Mouse (Mus musculus) spleen, postnatal 14 days (tissue): ENCODE results near the gene Reep1.

Source experiments
- DNase-seq, 2 experiments: peaks; one replicate each; pipeline ENCODE4 v3.0.0; 2021 to 2022; ENCODE audit warnings: low spot score in 2 of 2

Reep1 gene

DNA sequence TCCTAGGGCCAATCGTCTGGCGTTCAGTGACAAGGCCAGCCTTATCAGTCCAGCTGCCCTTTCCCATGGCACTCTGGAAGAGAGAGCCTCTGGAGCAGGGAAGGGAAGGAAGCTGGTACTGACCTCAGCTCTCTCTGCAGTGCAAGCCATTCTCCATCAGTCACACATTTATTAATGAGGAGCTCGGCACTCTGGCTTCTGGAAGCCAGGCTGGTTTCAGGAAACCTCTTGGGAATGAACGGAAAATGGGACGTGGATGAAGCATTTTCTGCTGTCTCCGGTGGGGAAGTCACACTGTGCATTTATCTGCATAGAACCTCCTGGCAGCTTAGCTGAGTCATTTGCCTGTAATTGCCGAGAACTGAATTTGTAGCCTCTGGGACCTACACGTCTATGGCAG, 29.8 kb downstream of the Reep1 start:
- no peak for DNase-seq

DNA sequence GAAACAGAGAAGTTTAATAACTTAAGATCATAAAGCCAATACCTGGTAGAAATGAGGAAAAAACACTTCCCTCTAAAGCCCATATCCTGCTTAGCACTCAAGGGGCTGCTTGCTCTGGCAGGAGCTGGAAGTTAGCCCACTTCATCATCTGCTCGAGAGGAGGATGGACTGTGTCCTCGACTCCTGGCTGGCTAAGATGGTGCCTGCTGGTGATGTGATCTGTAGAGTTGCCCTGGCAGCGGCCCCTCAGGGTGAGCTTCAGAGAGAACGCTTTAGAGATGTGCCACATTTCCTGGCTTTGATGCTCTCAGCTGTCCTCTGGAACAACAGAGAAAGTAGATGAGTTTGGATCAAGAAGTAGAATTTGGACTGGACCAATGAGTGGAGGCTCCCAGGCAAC, 31.2 kb downstream of the Reep1 start:
- DNase-seq, result no peak

DNA sequence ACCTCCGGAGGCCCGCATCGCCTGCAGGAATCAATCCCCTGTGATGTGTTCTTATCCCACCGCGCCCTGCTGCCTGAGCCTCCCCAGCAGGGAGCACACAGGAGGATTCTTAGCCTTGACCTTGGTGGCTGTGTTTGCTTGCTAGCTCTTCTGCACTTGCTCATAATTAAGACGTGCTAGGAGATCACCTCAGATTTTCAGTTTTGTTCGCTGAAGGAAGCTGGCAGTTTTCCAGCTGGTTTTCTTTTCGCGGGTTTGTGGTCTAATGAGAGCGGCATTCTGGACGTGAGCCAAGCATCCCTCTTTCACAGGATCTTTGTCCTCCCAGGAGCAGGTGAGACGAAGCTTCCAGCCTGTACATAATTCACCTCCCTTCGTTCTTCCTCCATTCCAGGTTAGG, 33.6 kb downstream of the Reep1 start:
- DNase-seq, result no peak

DNA sequence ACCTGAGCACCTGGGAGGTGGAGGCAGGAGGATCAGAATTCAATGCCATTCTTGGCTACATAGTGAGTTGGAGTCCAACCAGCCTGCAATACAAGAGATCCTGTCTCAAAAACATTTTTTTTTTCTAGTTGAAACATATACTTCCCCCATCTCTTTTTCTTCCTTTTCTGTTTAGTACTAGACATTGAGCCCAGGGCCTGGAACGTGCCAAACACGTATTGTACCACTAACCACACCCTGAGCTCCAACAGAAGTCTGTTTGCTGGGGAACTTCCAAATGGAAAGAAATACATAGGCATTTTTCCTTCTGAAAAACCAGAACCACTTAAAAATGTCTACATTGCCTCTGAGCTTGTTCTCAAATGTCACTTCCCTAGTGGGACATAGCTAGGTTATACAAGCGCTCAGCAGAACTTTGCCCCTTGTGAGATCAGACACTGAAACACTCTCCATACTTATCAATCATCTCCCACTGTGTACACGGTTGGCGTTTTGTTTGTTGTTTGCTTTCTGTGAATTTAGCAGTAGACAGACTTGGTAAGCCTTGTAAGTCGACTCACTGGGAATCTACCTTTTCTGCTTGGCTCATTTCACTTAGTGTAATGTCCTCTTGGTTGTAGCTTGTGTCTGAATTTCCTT, 34.8 kb downstream of the Reep1 start:
- no peak for DNase-seq

DNA sequence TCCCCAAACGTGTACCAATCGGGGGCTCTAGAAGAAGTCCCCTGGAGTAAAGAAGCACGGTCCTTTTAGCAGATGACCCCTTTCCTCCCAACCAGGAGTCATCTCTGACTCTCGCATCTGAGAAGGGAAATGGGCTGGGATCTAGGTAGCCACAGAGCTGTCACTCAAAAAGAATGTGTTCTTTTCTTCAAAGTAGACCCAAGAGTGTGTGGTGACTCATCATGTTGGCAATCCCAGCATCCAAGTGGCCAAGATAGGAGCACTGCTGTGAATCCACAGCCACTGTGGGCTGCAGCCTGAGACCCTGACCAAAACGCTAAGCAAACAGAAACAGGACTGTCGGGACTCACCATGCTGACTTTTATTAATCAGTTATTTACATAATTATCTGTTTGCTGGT, 37.6 kb downstream of the Reep1 start:
- DNase-seq, result no peak

DNA sequence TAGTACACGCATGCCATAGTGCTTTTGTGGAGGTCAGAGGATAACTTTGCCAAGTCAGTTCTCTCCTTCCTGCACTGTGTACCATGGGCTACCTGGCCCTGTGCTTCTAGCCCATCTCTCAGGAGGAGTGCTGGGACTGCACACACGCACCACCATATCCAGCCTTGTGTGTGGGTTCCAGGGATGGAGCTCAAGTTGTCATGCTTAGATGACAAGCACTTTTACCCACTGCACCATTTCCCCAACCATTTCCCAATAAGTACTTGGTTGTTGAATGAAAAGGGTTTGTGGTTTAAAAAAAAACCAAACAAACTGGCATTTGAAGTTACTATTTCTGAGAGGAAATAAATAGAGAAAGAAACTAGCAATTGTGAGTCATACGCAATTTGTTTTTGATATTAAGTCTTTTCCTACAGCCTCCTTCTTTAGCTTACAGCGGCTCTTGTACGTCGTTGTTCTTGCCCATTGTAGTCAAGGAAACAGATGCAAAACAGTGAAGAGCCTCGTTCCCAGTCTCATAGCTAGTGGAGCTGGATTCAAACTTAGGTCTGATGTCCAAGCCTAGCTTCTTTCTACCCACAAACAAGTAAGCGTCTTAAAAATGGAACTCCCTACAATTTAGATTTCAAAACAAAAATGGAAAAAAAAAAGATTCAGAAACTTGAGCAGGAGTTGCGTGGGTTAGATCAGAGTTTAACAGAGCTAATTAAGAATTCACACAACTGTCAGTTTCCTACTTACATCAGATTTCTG, 38.3 kb downstream of the Reep1 start:
- no peak for DNase-seq

DNA sequence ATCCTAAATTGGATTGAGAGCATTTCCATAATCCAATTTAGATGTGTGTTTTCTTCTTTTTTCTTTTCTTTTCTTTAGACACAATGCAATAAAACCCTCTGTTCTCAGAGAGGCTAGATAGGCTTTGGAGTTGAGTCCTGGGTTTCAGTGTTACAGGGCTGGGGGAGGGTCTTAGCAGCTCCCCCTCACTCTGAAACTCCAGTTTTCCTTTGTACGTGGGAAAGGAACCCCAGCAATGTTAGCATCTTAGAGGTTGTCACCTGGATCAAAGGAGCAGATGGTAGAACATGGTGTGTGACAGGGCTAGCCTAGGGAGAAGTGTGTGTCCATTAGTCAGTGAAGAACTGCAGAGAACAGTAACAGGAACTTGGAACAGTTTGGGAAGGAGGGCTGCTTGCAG, 38.9 kb downstream of the Reep1 start:
- no peak for DNase-seq

DNA sequence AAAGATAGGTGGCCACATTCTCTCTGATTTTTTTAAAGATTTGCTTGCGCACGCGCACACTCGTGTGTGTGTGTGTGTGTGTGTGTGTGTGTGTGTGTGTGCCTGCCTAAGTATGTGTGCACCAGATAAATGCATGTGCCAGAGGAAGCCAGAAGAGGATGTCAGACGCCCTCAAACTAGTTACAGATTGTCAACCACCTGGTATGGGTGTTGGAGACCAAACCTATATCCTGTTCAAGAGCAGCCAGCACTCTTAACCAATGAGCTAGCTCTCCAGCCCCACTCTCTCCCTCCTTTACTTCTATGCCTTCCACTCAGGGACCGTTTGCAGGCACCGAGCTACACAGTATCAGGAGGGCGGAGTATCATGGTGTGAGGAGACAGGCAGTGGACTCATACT, 39.5 kb downstream of the Reep1 start:
- DNase-seq, result no peak

DNA sequence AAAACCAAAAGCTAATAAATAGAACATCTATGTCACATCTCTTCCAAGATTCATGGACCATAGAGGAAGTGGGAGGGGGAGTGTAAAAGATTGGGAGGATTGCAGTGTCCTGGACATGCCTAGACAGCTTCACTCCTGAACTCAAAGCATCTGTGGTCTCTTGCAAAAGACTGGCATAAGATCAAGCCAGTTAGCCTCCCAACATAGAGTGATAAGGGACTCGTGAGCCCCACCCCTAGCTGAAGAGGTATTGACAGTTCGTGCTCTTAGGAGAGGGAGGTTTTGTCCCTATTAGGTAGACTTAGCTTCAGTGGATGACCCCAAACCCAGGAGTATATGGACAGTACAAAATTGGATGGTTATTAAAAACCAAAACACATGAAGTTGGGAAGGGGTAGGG, 44.2 kb downstream of the Reep1 start:
- no peak for DNase-seq

DNA sequence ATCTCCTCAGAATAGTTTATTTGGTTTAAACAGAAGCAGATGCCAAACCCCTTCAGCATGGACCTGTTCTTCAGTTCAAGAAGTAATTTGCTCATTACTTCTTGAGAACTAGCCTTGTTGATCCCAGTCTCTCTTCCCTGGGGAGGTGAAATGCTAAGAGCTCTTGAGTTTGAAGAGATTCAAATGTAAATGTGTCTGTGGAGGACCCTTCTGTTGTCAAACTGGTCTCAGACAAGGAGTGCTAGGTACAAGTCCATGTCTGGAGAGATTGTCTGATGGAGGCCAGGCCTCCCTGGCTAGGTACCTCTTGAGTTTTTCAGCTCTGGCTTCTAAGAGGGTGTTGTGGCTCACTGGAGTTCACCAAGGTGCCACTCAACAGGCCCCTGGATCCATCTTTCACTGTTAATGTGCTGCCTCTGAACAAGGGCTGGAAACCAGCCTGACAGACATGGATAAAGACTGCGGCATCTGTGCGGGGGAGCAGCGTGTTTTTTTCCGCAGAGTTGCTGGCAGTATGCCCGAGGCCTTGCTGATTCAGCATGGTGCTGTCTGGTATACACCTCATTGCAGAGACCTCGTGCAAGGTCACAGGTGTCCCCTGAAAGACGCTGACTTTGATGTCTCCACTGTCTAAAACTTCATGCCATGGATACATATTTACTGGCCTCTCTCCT, 45.6 kb downstream of the Reep1 start:
- no peak for DNase-seq

DNA sequence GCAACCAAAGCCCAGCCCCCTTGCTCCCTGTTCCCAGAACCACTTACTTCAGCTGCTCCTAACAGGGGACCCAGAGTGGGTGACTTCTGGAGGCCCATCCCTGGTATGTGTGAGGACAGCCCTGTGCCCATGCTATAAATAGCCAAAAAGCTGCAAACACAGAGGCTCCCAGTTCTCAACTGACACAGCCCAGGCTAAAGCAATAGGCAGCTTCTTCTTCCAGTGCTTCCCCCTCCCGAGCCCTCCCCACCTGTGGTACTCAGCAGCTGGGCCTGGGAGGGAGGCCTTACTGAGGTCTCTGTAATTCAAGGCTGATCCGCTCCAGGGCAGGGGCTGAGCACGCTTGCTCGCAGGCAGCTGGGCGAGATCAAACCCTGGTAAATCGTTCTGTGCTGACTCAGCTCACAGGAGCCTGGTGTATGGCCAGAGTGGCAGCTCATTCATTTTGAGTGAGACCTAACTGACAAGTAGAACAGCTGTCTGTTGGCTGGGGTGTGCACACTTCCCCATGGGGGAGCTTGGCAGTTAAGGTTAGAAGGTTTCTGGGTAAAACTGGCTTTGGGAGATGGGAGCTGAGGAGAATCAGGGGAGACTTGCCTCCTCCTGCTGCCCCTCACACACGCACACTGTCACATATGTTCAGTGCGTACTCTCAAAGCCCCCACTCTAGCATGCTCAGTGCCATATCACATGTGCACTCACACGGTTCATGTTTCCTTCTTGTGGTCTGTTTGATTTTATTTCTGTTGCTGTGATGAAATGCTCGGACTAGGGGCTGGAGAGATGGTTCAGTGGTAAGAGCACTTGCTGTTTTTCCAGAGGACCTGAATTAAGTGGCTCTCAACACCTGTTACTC, 49.9 kb downstream of the Reep1 start:
- DNase-seq, result peak in 1 of 2 experiments; percentile 2

DNA sequence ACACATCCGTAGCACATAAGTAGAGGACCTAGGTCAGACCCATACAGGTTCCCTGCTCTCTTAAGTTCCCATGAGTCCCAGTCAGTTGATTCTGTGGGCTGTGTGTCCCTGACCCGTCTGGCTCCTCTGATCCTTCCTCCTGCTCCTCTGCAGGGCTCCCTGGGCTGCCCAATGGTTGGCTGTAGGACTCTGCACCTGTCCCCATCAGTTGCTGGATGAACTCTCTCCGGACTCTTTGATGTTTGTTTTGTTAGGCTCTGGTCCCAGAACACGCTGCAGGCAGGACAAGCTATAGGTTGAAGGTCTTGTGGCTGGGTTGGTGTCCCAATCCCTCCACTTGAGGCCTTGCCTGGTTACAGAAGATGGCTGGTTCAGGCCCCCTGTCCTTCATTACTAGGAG, 51.4 kb downstream of the Reep1 start:
- no peak for DNase-seq

DNA sequence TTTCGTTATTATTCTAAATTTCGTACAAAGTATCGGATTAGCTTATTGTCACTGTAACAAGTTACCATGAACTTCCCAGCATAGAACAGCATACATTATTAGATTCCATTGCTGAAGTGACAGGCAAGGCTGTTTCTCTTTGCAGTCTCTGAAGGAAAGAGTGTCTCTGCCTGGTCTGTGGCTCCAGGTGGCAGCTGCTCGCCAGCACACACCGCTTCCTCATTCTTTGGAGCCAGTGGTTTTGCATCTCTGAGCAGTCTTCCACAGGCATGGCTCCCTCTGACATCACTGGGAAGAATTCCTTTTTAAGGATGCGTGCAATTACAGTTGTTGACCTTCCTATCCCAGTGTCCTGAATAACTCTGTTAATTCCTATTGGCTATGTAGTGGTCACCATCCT, 52.7 kb downstream of the Reep1 start:
- DNase-seq, result no peak

DNA sequence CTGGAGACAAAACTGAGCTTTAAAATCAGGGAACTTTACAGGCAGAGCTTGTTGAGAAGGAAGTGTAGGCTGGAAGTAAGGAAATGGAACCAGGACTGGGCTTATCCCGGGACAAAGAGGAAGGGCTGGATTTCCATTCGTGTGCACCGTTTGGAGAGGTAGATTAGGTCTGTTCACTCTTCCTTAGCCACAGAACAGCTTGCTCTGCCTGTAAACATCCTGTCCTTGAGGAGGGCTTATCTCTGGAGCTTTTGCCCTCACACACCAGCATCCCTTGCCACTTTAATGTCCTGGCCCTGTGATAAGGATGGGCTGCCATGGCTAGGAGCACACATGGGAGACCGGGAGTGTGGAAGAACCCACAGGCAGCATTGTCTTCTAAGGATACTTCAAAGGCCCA, 60.4 kb downstream of the Reep1 start:
- no peak for DNase-seq

DNA sequence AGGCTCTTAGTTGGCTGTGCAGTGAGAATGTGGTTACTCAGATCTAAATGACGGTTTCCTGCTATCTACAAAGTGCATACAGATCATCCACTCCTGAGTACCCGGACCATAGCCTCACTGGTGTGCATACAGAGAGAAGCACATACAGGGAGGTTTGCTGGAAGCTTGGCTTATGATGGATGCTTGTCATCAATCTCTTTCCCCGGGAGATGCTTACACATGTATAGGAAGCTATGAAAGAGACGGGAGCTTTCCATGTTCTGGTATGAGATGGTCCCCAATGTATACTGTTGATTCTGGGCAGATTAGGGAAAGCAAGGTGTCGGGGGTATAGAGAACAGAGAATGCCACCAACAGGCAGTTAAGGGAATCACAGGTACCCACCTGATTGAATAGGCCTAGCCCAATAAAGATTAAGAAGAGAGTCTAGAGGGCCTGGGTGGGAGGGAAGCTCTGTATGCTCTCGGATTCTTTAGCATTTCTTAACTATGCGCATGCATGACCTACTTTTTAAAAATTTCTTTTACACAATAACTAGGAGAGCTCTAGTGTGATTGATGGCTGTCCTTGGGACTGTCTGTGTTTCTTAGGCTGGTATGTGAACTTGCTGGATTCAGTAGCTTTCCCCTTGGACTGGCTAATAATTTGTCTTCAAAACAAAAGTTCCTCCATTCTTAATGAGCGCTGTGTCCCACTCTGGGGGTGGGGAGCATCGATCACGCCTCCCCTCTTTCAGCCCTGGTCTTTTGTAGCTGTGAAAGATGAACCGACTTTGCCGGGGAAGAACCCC, 62.7 kb downstream of the Reep1 start:
- DNase-seq, result no peak

DNA sequence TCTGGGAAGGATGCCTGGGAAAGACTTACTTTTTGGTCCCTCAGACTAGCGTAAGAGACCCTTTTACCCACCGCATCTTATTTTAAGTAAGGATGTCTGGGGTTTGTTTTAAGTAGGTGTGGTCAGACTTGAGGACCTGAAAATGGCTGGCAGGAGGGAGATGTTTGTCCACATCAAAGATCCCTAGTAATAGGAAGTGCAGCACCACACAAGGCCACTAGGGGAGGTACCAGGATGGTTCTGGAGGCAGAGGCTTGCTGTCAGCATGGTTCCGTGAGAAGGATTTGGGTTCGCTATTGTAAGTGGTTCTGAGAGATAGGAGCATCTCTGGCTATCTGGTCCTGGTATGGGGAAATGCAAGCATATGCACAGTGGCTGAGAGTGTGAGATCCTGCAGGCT, 63.5 kb downstream of the Reep1 start:
- no peak for DNase-seq

DNA sequence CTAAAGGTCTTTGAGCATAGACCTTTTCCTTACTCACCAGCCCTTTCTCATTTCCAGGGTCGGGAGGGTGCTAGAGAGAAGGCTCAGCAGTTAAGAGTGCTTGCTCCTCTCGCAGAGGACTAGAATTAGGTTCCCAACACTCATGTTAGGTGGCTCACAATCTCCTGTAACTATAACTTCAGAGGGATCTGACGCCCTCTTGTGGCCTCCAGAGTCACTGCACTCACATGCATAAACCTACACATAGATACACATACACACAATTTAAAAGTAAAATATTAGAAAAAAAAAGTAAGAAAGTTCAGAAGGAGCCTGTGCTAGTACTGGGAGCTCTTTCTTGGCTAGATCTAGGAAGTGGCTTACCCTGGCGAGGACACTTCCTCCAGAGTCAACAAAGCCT, 63.9 kb downstream of the Reep1 start:
- no peak for DNase-seq

DNA sequence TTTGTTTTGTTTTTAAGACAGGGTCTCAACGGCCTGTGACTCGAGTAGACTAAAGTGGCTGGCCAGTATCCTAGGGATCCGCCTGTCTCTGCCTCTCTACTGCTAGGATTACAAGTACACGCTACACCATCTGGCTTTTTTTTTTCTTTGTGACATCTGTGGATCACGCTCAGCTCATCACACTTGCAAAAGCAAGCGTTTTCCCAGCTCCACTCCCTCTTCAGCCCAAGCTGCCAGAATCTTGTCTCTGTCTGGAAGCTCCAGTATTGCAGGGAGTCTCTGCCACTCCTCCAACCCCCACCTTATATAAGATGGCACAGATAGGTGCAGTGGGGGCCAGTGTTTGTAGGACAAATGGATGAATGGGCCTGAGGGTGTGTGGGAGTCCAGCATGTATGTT, 64.8 kb downstream of the Reep1 start:
- no peak for DNase-seq

DNA sequence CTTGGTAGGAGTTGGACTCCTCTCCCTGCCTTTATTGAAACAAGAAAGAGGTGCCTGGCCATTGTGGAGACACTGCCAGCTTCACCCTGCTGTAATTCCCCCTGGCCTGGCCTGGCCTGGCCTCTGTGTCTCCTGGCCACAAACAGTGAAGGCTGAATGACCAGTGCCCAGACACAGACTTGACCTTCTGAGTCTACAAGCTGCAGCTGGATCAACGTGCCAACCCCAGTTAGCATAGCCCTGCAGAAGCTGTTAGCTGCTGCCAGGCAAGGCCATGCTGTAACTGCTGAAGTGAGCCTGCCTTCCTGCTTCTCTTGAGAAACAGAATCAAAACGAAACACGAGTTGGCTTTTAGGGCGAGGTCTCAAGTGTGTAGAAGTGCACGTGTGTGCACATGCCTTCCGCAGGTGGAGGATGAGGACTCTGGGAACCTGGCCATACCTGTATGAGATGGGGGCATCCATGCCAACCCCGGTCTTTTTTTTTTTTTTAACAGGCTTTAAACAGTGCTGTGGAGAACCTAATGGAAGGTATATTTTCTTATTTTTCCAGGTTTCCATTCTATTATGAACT, 65.4 kb downstream of the Reep1 start:
- DNase-seq, result no peak

DNA sequence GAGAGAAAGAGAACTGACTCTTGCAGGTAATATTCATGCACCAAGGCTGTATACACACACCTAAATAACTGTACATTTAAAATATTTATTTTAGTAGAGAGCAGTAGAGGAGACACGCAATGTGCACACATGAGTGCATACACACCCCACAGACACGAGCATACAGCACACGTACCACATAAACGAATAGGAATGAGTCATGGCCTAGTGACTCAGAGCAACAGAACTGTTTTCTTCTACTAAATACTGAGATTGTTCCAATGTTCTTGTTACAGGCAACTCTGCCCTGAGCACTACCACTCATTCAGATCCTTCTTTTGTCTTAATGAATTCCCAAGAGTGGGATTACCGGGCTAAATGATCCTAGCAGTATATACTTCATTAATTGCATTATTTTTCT, 70.7 kb downstream of the Reep1 start:
- DNase-seq, result no peak

DNA sequence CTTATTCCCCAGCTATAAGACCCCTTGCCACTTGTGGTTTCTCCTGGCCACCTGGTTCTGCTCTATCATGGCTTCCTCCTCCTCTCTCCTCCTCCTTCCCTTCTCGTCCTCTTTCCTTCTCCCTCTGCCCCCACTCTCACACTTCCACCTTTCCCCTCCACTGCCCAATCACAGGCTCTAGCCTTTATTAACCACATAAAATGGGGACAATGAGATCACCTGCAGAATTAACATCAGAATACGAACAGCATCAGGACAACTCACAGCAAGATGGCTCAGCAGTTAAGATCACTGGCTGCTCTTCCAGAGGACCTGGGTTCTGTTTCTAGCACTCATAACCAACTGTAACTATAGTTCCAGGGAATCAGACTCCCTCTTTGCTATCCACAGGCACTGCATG, 72.5 kb downstream of the Reep1 start:
- no peak for DNase-seq
